Mouse (Mus musculus) ES-E14 (cell line): Measurements from ENCODE around the gene Atox1. TPM values are rescaled to one million over a fixed set of nuclear protein-coding genes. Genes with fewer than 3 reads are reported as not detected.

Experiments used
- DNase-seq: peaks from one replicate; pipeline ENCODE4 v3.0.0-alpha.2; 2013; ENCODE audit warnings: low read depth, low spot score
- H3K27ac ChIP-seq: 2 replicates; pipeline ENCODE4 v1.5.1; 2012; ENCODE audit warnings: low read depth, mild to moderate bottlenecking, low read length, moderate library complexity, mixed read lengths; ENCODE audit not compliant: poor library complexity, insufficient read depth, severe bottlenecking
- H3K36me3 ChIP-seq: 2 replicates; pipeline ENCODE4 v1.6.1; 2012; ENCODE audit warnings: mild to moderate bottlenecking, low read length, moderate library complexity, mixed read lengths; ENCODE audit not compliant: control insufficient read depth, poor library complexity, insufficient read depth, severe bottlenecking
- H3K4me1 ChIP-seq, 2 experiments: fragments of 150-350 bp in 1 of 2; sonication (generic) in 1 of 2; 2 replicates each; pipeline ENCODE4 v1.6.1; 2012; ENCODE audit warnings: low read length in 2 of 2, mild to moderate bottlenecking in 1 of 2, mixed read lengths in 1 of 2; ENCODE audit not compliant: control insufficient read depth in 2 of 2, insufficient read depth in 2 of 2, poor library complexity in 1 of 2
- H3K4me3 ChIP-seq, 2 experiments: fragments of 150-350 bp in 1 of 2; sonication (generic) in 1 of 2; 2 replicates each; pipeline ENCODE4 v1.5.1; 2012; ENCODE audit warnings: low read length in 2 of 2, low read depth in 1 of 2, mild to moderate bottlenecking in 1 of 2, mixed read lengths in 1 of 2; ENCODE audit not compliant: insufficient read depth in 1 of 2, poor library complexity in 1 of 2, severe bottlenecking in 1 of 2
- H3K9ac ChIP-seq: 2 replicates; pipeline ENCODE4 v1.6.1; 2012; ENCODE audit warnings: low read depth, mild to moderate bottlenecking, low read length, mixed read lengths; ENCODE audit not compliant: poor library complexity, insufficient read depth, severe bottlenecking
- H3K9me3 ChIP-seq: fragments of 150-350 bp; sonication (generic); 2 replicates; pipeline ENCODE4 v1.6.1; 2012; ENCODE audit warnings: low read depth, mild to moderate bottlenecking, low read length; ENCODE audit not compliant: control insufficient read depth, insufficient read depth
- CHD2 ChIP-seq: IDR thresholded peaks from 2 replicates; pipeline ENCODE4 v1.6.1; 2014; ENCODE audit warnings: mild to moderate bottlenecking, low read depth, low read length, inconsistent platforms
- HCFC1 ChIP-seq: IDR thresholded peaks from 2 replicates; pipeline ENCODE4 v1.6.1; 2012; ENCODE audit warnings: low read length, inconsistent platforms, borderline replicate concordance; ENCODE audit not compliant: insufficient read depth
- MAFK ChIP-seq: IDR thresholded peaks from 2 replicates; pipeline ENCODE4 v1.6.1; 2014; ENCODE audit warnings: mild to moderate bottlenecking, low read depth, low read length, inconsistent platforms; ENCODE audit not compliant: insufficient read depth
- ZC3H11A ChIP-seq: IDR thresholded peaks from 2 replicates; pipeline ENCODE4 v1.6.1; 2012; ENCODE audit warnings: low read depth, mild to moderate bottlenecking, inconsistent platforms, low read length, borderline replicate concordance
- ZNF384 ChIP-seq: IDR thresholded peaks from 2 replicates; pipeline ENCODE4 v1.6.1; 2012; ENCODE audit warnings: low read depth, low read length, inconsistent platforms
- in situ Hi-C, 2 experiments: fragments of 600-800 bp; cut with MboI; formaldehyde crosslinking; loops; one replicate each; pipeline ENCODE4 v1.15.1; 2025; ENCODE audit warnings: low sequenced_read_pairs in 2 of 2, inconsistent platforms in 1 of 2; ENCODE audit not compliant: unreplicated experiment in 2 of 2
- total RNA-seq: library from RNA; depleted of rRNA; stranded (reverse); fragments of 300-350 nt; gene quantifications from 2 replicates; pipeline ENCODE4 v1.2.3, GENCODE M21; 2012

The Atox1 gene
- total RNA-seq, 1 experiment: 371 TPM

DNA sequence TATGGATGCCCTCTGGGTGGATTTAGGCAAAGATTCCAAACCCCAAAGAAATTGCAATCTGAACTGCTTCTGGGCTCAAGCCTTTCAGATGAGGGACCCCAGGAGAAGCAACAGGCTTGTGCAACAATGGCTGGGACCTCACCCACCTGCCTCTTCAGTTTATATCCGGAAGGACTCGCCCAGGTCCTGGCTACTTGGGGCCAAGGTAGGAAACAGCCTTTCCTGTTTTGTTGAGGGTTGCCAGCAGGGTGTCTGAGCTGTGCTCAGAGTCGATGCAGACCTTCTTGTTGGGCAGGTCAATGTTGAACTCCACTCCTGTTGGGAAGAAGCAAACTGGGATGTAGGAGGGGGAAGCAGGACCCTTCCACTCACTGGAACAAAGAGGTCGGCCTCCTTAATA lies 10.7 kb downstream of the Atox1 start:
- H3K9ac ChIP-seq: no peak overlapping the region
- H3K27ac ChIP-seq: peak overlapping the region; percentile 32; the same call in 1 of the 2 replicates
- peaks cover 57% of the 10 kb centered on the region for H3K36me3 ChIP-seq
- no peak for TF ChIP-seq HCFC1
- in situ Hi-C loops: no loop called here
- no peaks in the 10 kb centered on the region for H3K9me3 ChIP-seq
- DNase-seq: no peak
- H3K4me1 ChIP-seq: peaks cover 2 to 13% of the 10 kb centered on the region in 2 experiments; a peak in 3 of 4 replicates
- H3K4me3 ChIP-seq: no peak overlapping the region

DNA sequence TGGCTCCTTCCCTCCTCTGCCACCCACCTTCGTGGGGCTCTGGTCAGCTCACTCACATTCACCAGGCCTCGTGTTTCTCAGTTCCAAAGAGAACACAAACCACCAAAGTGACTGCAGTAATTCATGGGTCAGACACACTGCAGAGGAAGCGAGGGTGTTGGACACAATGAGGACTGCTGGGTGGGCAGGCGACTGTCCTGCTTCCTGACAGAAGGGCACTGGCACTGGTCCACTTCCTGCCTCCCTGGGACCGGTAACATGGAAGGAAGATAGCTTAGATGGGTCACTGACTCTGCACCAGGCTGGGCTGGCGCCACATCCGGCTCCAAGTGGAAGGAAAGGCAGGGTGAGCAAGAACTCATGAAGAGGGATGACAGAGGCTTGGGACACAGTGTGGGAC lies 11.5 kb downstream of the Atox1 start:
- TF ChIP-seq MAFK (no peak), CHD2 (no peak), HCFC1 (no peak), ZC3H11A (no peak), ZNF384 (no peak)
- DNase-seq: no peak
- H3K4me1 ChIP-seq: peaks cover 0 to 11% of the 10 kb centered on the region in 2 experiments; a peak in 3 of 4 replicates
- in situ Hi-C loops: loop anchor here (5.0 to 10.0 kb wide), 2 partner anchors 55 to 247 kb away; partner anchors contain the start of gene Slc36a1 (in 1 of the 2)
- H3K9me3 ChIP-seq: no peaks in the 10 kb centered on the region
- no peak overlapping the region for H3K4me3 ChIP-seq
- H3K36me3 ChIP-seq: peaks cover 56% of the 10 kb centered on the region
- H3K27ac ChIP-seq: peak overlapping the region; percentile 30; the same call in 1 of the 2 replicates
- no peak overlapping the region for H3K9ac ChIP-seq

DNA sequence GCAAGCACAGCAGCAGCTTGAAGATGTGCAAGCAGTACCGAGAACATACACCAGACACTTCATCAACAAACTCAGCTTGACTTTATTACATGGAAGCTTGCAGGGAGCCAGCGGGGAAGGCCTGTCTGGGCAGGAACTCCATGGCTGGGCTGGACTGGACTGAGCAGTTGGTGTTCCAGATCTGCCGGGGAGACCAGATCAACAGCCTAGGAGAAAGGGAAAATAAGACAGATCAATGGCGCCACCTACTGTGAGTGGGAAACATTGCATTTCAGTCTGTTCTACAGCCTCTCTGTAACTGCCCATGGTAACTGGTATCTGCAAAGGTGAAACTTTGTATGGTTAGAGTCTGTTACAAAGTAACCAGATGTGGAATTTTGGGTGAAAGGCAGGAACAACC lies 14.5 kb downstream of the Atox1 start:
- Histone ChIP-seq H3K9ac (no peak overlapping the region), H3K27ac (no peak overlapping the region), H3K4me1 (peaks cover 1 to 21% of the 10 kb centered on the region in 2 experiments; a peak in 3 of 4 replicates), H3K36me3 (peaks cover 33% of the 10 kb centered on the region), H3K4me3 (no peak overlapping the region), H3K9me3 (no peaks in the 10 kb centered on the region)
- TF ChIP-seq HCFC1 (no peak), ZC3H11A (peak; percentile 87; the same call in 1 of the 2 replicates), ZNF384 (no peak)
- DNase-seq: peak; percentile 77
- in situ Hi-C loops: loop anchor here (5.0 to 10.0 kb wide), 2 partner anchors 52 to 244 kb away; partner anchors contain the start of gene Slc36a1 (in 1 of the 2)

DNA sequence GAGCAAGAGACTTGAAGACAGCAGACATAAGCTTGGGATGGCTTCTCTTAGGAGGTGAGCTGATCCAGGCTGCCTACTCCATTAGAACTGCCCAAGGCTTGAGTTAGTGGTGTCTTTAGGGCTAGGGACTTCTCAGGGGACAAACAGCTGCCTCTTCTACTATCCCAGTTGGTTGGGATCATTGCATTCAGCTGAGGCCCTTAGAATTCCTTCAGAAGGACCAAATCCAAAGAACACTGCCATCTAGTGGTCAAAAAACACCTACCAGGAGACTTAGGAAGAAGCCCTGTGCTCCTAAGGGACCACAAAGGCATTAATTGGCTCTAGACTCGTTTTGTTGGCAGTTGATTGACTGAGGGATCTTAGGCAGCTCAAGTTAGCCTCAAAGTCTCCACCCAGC lies 16.3 kb downstream of the Atox1 start:
- TF ChIP-seq ZC3H11A (0 out of 2 replicates have a peak, but pooled peaks have one; percentile 17), HCFC1 (no peak)
- in situ Hi-C loops: loop anchor here (5.0 to 10.0 kb wide), 3 partner anchors 50 to 242 kb away; partner anchors contain the start of gene Slc36a1 (in 1 of the 2)
- no peak overlapping the region for H3K4me3 ChIP-seq
- DNase-seq: peak; percentile 79
- peaks cover 26% of the 10 kb centered on the region for H3K36me3 ChIP-seq
- H3K9me3 ChIP-seq: no peaks in the 10 kb centered on the region
- no peak overlapping the region for H3K27ac ChIP-seq
- H3K4me1 ChIP-seq: peaks cover 8 to 24% of the 10 kb centered on the region in 2 experiments; a peak in 3 of 4 replicates
- H3K9ac ChIP-seq: no peak overlapping the region

DNA sequence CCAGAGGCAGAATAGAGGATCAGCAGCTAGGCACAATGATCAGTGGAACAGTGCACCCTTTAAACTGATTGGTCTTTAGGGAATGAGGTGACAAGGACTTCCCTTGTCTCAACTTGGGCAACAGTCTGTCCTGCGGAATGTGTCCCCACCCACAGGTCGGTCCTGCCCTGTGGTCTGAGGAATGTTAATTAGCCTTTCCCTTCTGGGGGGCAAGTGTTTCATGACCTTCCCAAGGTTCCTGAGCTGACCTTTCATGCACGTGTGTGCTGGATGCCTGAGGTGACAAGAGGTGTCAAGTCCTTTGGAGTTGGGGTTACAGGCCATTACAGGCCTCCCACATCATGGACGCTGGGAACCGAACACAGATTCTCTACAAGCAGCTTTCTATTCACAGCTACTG lies 21.3 kb downstream of the Atox1 start:
- H3K4me3 ChIP-seq: no peak overlapping the region
- H3K36me3 ChIP-seq: no peaks in the 10 kb centered on the region
- DNase-seq: no peak
- in situ Hi-C loops: loop anchor here (5.0 to 10.0 kb wide), 2 partner anchors 45 to 52 kb away; no protein-coding TSS in a partner anchor
- H3K9me3 ChIP-seq: no peaks in the 10 kb centered on the region
- H3K9ac ChIP-seq: no peak overlapping the region
- TF ChIP-seq ZC3H11A: no peak
- TF ChIP-seq MAFK: no peak
- TF ChIP-seq ZNF384: no peak
- TF ChIP-seq CHD2: no peak
- no peak for TF ChIP-seq HCFC1
- H3K27ac ChIP-seq: no peak overlapping the region
- peaks cover 10 to 28% of the 10 kb centered on the region in 2 experiments; a peak in 3 of 4 replicates for H3K4me1 ChIP-seq
